In the genomic region with DNA sequence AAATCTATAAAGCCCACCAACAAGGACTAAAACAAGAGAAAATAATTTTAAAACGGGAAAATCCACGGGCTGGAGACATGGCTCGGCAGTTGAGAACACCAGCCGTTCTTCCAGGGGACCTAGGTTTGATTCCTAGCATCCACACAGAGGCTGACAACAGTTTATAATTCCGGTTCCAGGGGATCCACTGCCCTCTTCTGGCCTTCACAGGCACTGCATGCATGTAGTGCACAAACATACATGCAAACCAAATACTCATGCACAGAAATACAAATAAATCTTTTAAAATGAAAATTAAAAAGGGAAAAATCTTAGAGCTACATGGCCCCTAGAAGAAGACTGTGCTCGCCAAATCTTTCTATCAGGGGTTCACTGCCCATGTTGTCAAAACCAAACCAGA, we compare ENCODE assay signal across 14 mouse cellular contexts.
DNase-seq lines count a peak whose midpoint lies in the region; ATAC-seq and TF ChIP-seq lines count a peak whose summit lies in the region.
"Had no signal": no experiment of that assay in that cellular context is flagged by ENCODE, and none has a peak within 500 bp of the region (broad histone marks: within the 10 kb centered on the region; RNA-seq: fewer than 3 reads in every experiment).

No protein-coding gene starts in this region.

- no peaks in the 10 kb centered on the region; the same call in 1 of the 2 replicates for H3K9me3 ChIP-seq in lung, embryonic 14.5 days (ENCODE audit: low read depth, low read length)

- no peak for ATAC-seq in lung, embryonic 14.5 days (ENCODE audit: insufficient read depth)
- ATAC-seq: CD4-positive, CD25-positive, alpha-beta regulatory T cell, adult 4 months had no signal

- no peak for DNase-seq in cerebellum, adult 2 months
- DNase-seq in cerebellum, adult 11 months = no peak
- DNase-seq in kidney, adult 2 months = no peak
- no peak for DNase-seq in kidney, adult 18-20 months
- DNase-seq in lung, embryonic 14.5 days = no peak
- no peak for DNase-seq in lung, postnatal 10 days
- DNase-seq in adrenal gland, postnatal 36 days = no peak
- DNase-seq: embryo, embryonic 11 days; spleen, adult 18-20 months; thymus, postnatal 25 days had no signal

- no peak overlapping the region for H3K4me3 ChIP-seq in cerebellum, adult 2 months (replicated peaks; ENCODE audit: insufficient read depth, low read depth, low read length)
- no peak overlapping the region for H3K4me3 ChIP-seq in kidney, adult 2 months (ENCODE audit: insufficient read depth, low read depth, low read length)
- H3K4me3 ChIP-seq in lung, embryonic 14.5 days (ENCODE audit: low read depth, low read length) = no peak overlapping the region
- no peak overlapping the region for H3K4me3 ChIP-seq in small intestine, adult 2 months (ENCODE audit: low read depth, low read length)
- H3K4me3 ChIP-seq: heart, embryonic 13.5 days; kidney, embryonic 15.5 days had no signal

- H3K4me1 ChIP-seq in cerebellum, adult 2 months (ENCODE audit: control insufficient read depth, insufficient read depth, low read length) = peaks cover 52% of the 10 kb centered on the region
- H3K4me1 ChIP-seq in kidney, adult 2 months (ENCODE audit: control insufficient read depth, insufficient read depth, low read length) = no peaks in the 10 kb centered on the region
- no peaks in the 10 kb centered on the region for H3K4me1 ChIP-seq in lung, embryonic 14.5 days (ENCODE audit: insufficient read depth)
- no peaks in the 10 kb centered on the region for H3K4me1 ChIP-seq in small intestine, adult 2 months (ENCODE audit: control insufficient read depth, insufficient read depth, insufficient read length, low read length)

- peak; percentile 29; the same call in 1 of the 2 replicates for TF ChIP-seq CTCF in cerebellum, adult 2 months (IDR thresholded peaks at IDR 0.05; ENCODE audit: borderline replicate concordance, insufficient read depth, low read depth, low read length)
- 0 out of 2 replicates have a peak, but pooled peaks have one; percentile 25 for TF ChIP-seq CTCF in kidney, adult 2 months (conservative IDR thresholded peaks at IDR 0.05; ENCODE audit: insufficient read depth, insufficient read length, low read depth, low read length)
- TF ChIP-seq CTCF in lung, embryonic 14.5 days (IDR thresholded peaks at IDR 0.05; ENCODE audit: low read depth) = peak; percentile 32; the same call in 1 of the 2 replicates
- TF ChIP-seq CTCF in small intestine, adult 2 months (IDR thresholded peaks at IDR 0.05; ENCODE audit: extremely low read depth, insufficient read length, insufficient replicate concordance, low read depth, low read length) = peak; percentile 44; the same call in 1 of the 2 replicates

- H3K27me3 ChIP-seq in cerebellum, adult 2 months (ENCODE audit: control insufficient read depth, insufficient read depth, low read length) = no peaks in the 10 kb centered on the region
- no peaks in the 10 kb centered on the region for H3K27me3 ChIP-seq in kidney, adult 2 months (replicated peaks; ENCODE audit: control insufficient read depth, insufficient read depth, low read length)
- no peaks in the 10 kb centered on the region for H3K27me3 ChIP-seq in lung, embryonic 14.5 days (ENCODE audit: insufficient read depth, low read length)
- H3K27me3 ChIP-seq in small intestine, adult 2 months (ENCODE audit: control insufficient read depth, insufficient read depth, low read length) = no peaks in the 10 kb centered on the region
- H3K27me3 ChIP-seq: heart, embryonic 13.5 days; kidney, embryonic 15.5 days had no signal

- no peak for TF ChIP-seq POLR2A in cerebellum, adult 2 months (IDR thresholded peaks at IDR 0.05; ENCODE audit: borderline replicate concordance, insufficient read depth, low read length)
- no peak for TF ChIP-seq POLR2A in kidney, adult 2 months (IDR thresholded peaks at IDR 0.05; ENCODE audit: low read depth, low read length)
- TF ChIP-seq POLR2A in small intestine, adult 2 months (IDR thresholded peaks at IDR 0.05; ENCODE audit: low read depth, low read length) = no peak

- no peak overlapping the region; the same call in 1 of the 2 replicates for H3K27ac ChIP-seq in cerebellum, adult 2 months (ENCODE audit: insufficient read depth, low read length)
- H3K27ac ChIP-seq in kidney, adult 2 months (ENCODE audit: insufficient read depth, low read depth, low read length) = no peak overlapping the region
- H3K27ac ChIP-seq in lung, embryonic 14.5 days (ENCODE audit: low read depth) = no peak overlapping the region
- no peak overlapping the region for H3K27ac ChIP-seq in small intestine, adult 2 months (ENCODE audit: insufficient read depth, low read depth, low read length)
- H3K27ac ChIP-seq: heart, embryonic 13.5 days; kidney, embryonic 15.5 days had no signal

- no peak overlapping the region for H3K9ac ChIP-seq in lung, embryonic 14.5 days
- H3K9ac ChIP-seq: heart, embryonic 13.5 days; kidney, embryonic 15.5 days had no signal

- no peaks in the 10 kb centered on the region for H3K36me3 ChIP-seq in kidney, adult 2 months (ENCODE audit: control insufficient read depth, insufficient read depth, low read length)
- H3K36me3 ChIP-seq in lung, embryonic 14.5 days (ENCODE audit: insufficient read depth) = no peaks in the 10 kb centered on the region
- no peaks in the 10 kb centered on the region for H3K36me3 ChIP-seq in small intestine, adult 2 months (ENCODE audit: control insufficient read depth, insufficient read depth, low read length)
- H3K36me3 ChIP-seq: kidney, embryonic 15.5 days had no signal

- WGBS in cerebellum, adult 2 months = 99% methylated on average over 6 of the region's 6 CpGs
- WGBS in kidney, adult 2 months = 99% methylated on average over 6 of the region's 6 CpGs
- WGBS in lung, embryonic 14.5 days = 92% methylated on average over 6 of the region's 6 CpGs
- whole genome bisulfite sequencing in small intestine, adult 2 months = 98% methylated on average over 6 of the region's 6 CpGs

- H3K4me2 ChIP-seq in lung, embryonic 14.5 days = no peak overlapping the region
- H3K4me2 ChIP-seq: heart, embryonic 13.5 days; kidney, embryonic 15.5 days had no signal
